Mouse (Mus musculus) frontal cortex, postnatal 36 days (tissue): Measurements from ENCODE around the gene Sync.

ENCODE experiments used
- DNase-seq, 2 experiments: peaks; one replicate each; pipeline ENCODE4 v3.0.0; 2022; ENCODE audit warnings: low spot score in 2 of 2

Gene Sync

GRCm38 (mm10) chr4:129261196-129261595 lies 26.2 kb upstream of the Sync start, which contains the start of gene C77080:
Gene C77080 (minus strand): TSS chr4:129261404.
- no peak for DNase-seq

- peak; percentile 57 to 69 for DNase-seq
Measured at GRCm38 (mm10) chr4:129263225-129264021, 24.0 kb upstream of the Sync start.

GRCm38 (mm10) chr4:129266191-129266590 lies 21.2 kb upstream of the Sync start:
- no peak for DNase-seq

GRCm38 (mm10) chr4:129266821-129267220 lies 20.6 kb upstream of the Sync start:
- DNase-seq: no peak

- DNase-seq: no peak
Measured at GRCm38 (mm10) chr4:129268698-129269097, 18.7 kb upstream of the Sync start.

GRCm38 (mm10) chr4:129271991-129272755 lies 15.2 kb upstream of the Sync start:
- DNase-seq: no peak

- DNase-seq: peak in 1 of 2 experiments; percentile 41
Measured at GRCm38 (mm10) chr4:129272756-129273046, 14.7 kb upstream of the Sync start.

- DNase-seq: peak; percentile 95 to 97
Measured at GRCm38 (mm10) chr4:129276453-129276865, 11.0 kb upstream of the Sync start.

- DNase-seq: no peak
Measured at GRCm38 (mm10) chr4:129282786-129283185, 4.6 kb upstream of the Sync start.

GRCm38 (mm10) chr4:129283226-129283625 lies 4.2 kb upstream of the Sync start:
- DNase-seq: no peak

- DNase-seq: no peak
Measured at GRCm38 (mm10) chr4:129284685-129285084, 2.7 kb upstream of the Sync start.

GRCm38 (mm10) chr4:129286001-129286682 lies 1.3 kb upstream of the Sync start:
- no peak for DNase-seq

- no peak for DNase-seq
Measured at GRCm38 (mm10) chr4:129286683-129287471, 540 bp upstream of the Sync start.

GRCm38 (mm10) chr4:129288067-129288466 lies 650 bp downstream of the Sync start:
- no peak for DNase-seq

GRCm38 (mm10) chr4:129289671-129290070 lies 2.3 kb downstream of the Sync start:
- peak in 1 of 2 experiments; percentile 19 for DNase-seq

GRCm38 (mm10) chr4:129292831-129293230 lies 5.4 kb downstream of the Sync start:
- no peak for DNase-seq

- no peak for DNase-seq
Measured at GRCm38 (mm10) chr4:129293702-129294101, 6.3 kb downstream of the Sync start.

- DNase-seq: no peak
Measured at GRCm38 (mm10) chr4:129295188-129295587, 7.8 kb downstream of the Sync start.

GRCm38 (mm10) chr4:129296066-129296465 lies 8.6 kb downstream of the Sync start:
- DNase-seq: no peak

- DNase-seq: peak; percentile 27 to 62
Measured at GRCm38 (mm10) chr4:129297724-129298123, 10.3 kb downstream of the Sync start.

GRCm38 (mm10) chr4:129299121-129299520 lies 11.7 kb downstream of the Sync start:
- DNase-seq: no peak

- DNase-seq: no peak
Measured at GRCm38 (mm10) chr4:129303401-129303800, 16.0 kb downstream of the Sync start.
